Comparison of ENCODE assay signal across 28 mouse cellular contexts in the genomic region with DNA sequence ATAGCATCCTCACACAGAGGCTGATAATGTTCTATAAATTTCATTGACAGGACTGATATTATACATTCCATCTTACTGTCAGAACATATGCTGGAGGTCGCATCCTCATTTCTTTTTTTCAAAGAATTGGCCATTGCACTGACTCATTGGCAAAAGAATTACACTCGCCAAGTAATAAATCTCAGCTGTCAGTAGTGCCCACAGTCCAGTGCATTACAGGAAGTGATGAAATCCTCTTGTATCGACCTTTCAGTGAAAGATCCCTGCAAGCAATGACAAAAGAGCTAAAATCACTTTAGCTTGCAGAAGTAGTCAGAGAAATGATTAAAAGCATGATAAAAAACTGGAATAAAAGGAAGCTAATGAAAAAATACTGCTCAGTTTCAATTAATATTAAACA.
DNase-seq lines count a peak whose midpoint lies in the region; ATAC-seq and TF ChIP-seq lines count a peak whose summit lies in the region.
"Had no signal": no experiment of that assay in that cellular context is flagged by ENCODE, and none has a peak within 500 bp of the region (broad histone marks: within the 10 kb centered on the region; RNA-seq: fewer than 3 reads in every experiment).

No protein-coding gene starts in this region.

- TF ChIP-seq POLR2A in myocyte (IDR thresholded peaks at IDR 0.05; ENCODE audit: insufficient read length, low read depth), result no peak

- H3K9ac ChIP-seq in midbrain, embryonic 11.5 days (ENCODE audit: low read length), result no peak overlapping the region
- H3K9ac ChIP-seq in midbrain, embryonic 14.5 days (replicated peaks; ENCODE audit: low read length), result no peak overlapping the region
- H3K9ac ChIP-seq: heart, embryonic 12.5 days; intestine, embryonic 15.5 days; liver, embryonic 15.5 days; neural tube, embryonic 13.5 days had no signal

- H3K4me1 ChIP-seq in midbrain, embryonic 11.5 days (ENCODE audit: control insufficient read depth, insufficient read depth, low read length), result no peaks in the 10 kb centered on the region
- no peaks in the 10 kb centered on the region for H3K4me1 ChIP-seq in midbrain, embryonic 14.5 days (ENCODE audit: control insufficient read depth, insufficient read depth, low read length)
- H3K4me1 ChIP-seq: forebrain, embryonic 10.5 days; heart, embryonic 12.5 days; hindbrain, embryonic 10.5 days; intestine, embryonic 15.5 days; limb, embryonic 10.5 days; liver, embryonic 15.5 days; neural tube, embryonic 13.5 days had no signal

- peak; percentile 50; the same call in 1 of the 2 replicates for ATAC-seq in midbrain, embryonic 11.5 days (ENCODE audit: low FRiP score)
- ATAC-seq in midbrain, embryonic 14.5 days (ENCODE audit: low FRiP score, low TSS enrichment), result no peak
- ATAC-seq: forebrain, embryonic 16.5 days; intestine, embryonic 15.5 days had no signal

- no peaks in the 10 kb centered on the region for H3K27me3 ChIP-seq in midbrain, embryonic 11.5 days (ENCODE audit: control insufficient read depth, insufficient read depth, low read length)
- H3K27me3 ChIP-seq in midbrain, embryonic 14.5 days (ENCODE audit: control insufficient read depth, insufficient read depth, low read length), result no peaks in the 10 kb centered on the region
- H3K27me3 ChIP-seq in C2C12 (ENCODE audit: control insufficient read depth, insufficient read depth, insufficient read length), result no peaks in the 10 kb centered on the region
- no peaks in the 10 kb centered on the region for H3K27me3 ChIP-seq in myocyte (ENCODE audit: control insufficient read depth, insufficient read depth, insufficient read length)
- H3K27me3 ChIP-seq: heart, embryonic 12.5 days; intestine, embryonic 15.5 days; liver, embryonic 15.5 days; neural tube, embryonic 13.5 days had no signal

- H3K27ac ChIP-seq in midbrain, embryonic 11.5 days (ENCODE audit: low read depth, low read length), result no peak overlapping the region
- H3K27ac ChIP-seq in midbrain, embryonic 14.5 days (replicated peaks; ENCODE audit: low read depth, low read length), result no peak overlapping the region
- H3K27ac ChIP-seq: forebrain, embryonic 10.5 days; hindbrain, embryonic 10.5 days; intestine, embryonic 15.5 days; left cerebral cortex, adult 2 months; limb, embryonic 10.5 days; liver, embryonic 15.5 days; neural tube, embryonic 13.5 days had no signal

- no peaks in the 10 kb centered on the region for H3K79me3 ChIP-seq in C2C12 (ENCODE audit: low read depth)

- no peak overlapping the region for H3K4me2 ChIP-seq in midbrain, embryonic 11.5 days
- H3K4me2 ChIP-seq in midbrain, embryonic 14.5 days (ENCODE audit: low read length), result no peak overlapping the region
- H3K4me2 ChIP-seq in myocyte (ENCODE audit: low read depth), result peak overlapping the region; percentile 4
- H3K4me2 ChIP-seq: heart, embryonic 12.5 days; intestine, embryonic 15.5 days; liver, embryonic 15.5 days; neural tube, embryonic 13.5 days had no signal

- no peaks in the 10 kb centered on the region for H3K9me3 ChIP-seq in midbrain, embryonic 11.5 days (ENCODE audit: control insufficient read depth, low read length)
- H3K9me3 ChIP-seq in midbrain, embryonic 14.5 days (ENCODE audit: control insufficient read depth, low read length), result no peaks in the 10 kb centered on the region
- H3K9me3 ChIP-seq: forebrain, embryonic 10.5 days; heart, embryonic 12.5 days; hindbrain, embryonic 10.5 days; intestine, embryonic 15.5 days; limb, embryonic 10.5 days; liver, embryonic 15.5 days; neural tube, embryonic 13.5 days had no signal

- no peak for TF ChIP-seq CTCF in C2C12 (IDR thresholded peaks at IDR 0.05; ENCODE audit: control insufficient read depth, insufficient read depth, insufficient read length)

- DNase-seq in adrenal gland, adult 8-10 months, result peak; percentile 2
- DNase-seq in adrenal gland, adult 18-20 months (ENCODE audit: low spot score in 2 of 2), result no peak
- DNase-seq in midbrain, embryonic 11.5 days (ENCODE audit: low spot score, missing footprints), result no peak
- DNase-seq in midbrain, embryonic 14.5 days, result no peak
- no peak for DNase-seq in lung, adult 18-20 months
- DNase-seq: B cell, adult 2 months; cerebellum, adult 8-10 months; cerebellum, postnatal 36 days; gastrocnemius, postnatal 14 days; heart, adult 18-20 months; heart, postnatal 10 days; kidney, adult 8-10 months; kidney, postnatal 10 days; liver; lung, postnatal 4 days; thymus, adult 2 months; thymus, postnatal 4 days had no signal

- H3K79me2 ChIP-seq in C2C12 (ENCODE audit: control insufficient read depth, insufficient read depth) (no peaks in the 10 kb centered on the region), myocyte (ENCODE audit: control insufficient read depth, insufficient read depth) (no peaks in the 10 kb centered on the region)

- H3ac ChIP-seq in C2C12 (ENCODE audit: control insufficient read depth, insufficient read length, low read depth), result no peak overlapping the region
- no peak overlapping the region for H3ac ChIP-seq in myocyte (ENCODE audit: control insufficient read depth, insufficient read length)

- H3K36me3 ChIP-seq in midbrain, embryonic 11.5 days (ENCODE audit: control insufficient read depth, insufficient read depth, low read length), result no peaks in the 10 kb centered on the region
- no peaks in the 10 kb centered on the region for H3K36me3 ChIP-seq in midbrain, embryonic 14.5 days (ENCODE audit: control insufficient read depth, insufficient read depth, low read length)
- no peaks in the 10 kb centered on the region for H3K36me3 ChIP-seq in C2C12 (ENCODE audit: control insufficient read depth, insufficient read depth)
- H3K36me3 ChIP-seq in myocyte (ENCODE audit: control insufficient read depth, insufficient read depth), result no peaks in the 10 kb centered on the region
- H3K36me3 ChIP-seq: forebrain, embryonic 10.5 days; heart, embryonic 12.5 days; hindbrain, embryonic 10.5 days; intestine, embryonic 15.5 days; limb, embryonic 10.5 days; liver, embryonic 15.5 days; neural tube, embryonic 13.5 days had no signal

- H3K4me3 ChIP-seq in midbrain, embryonic 11.5 days (ENCODE audit: low read depth, low read length), result no peak overlapping the region
- no peak overlapping the region for H3K4me3 ChIP-seq in midbrain, embryonic 14.5 days (replicated peaks; ENCODE audit: low read depth, low read length)
- H3K4me3 ChIP-seq in C2C12 (ENCODE audit: insufficient read depth, poor library complexity, severe bottlenecking) (no peak overlapping the region), myocyte (no peak overlapping the region)
- H3K4me3 ChIP-seq: forebrain, embryonic 10.5 days; heart, embryonic 12.5 days; hindbrain, embryonic 10.5 days; intestine, embryonic 15.5 days; left cerebral cortex, adult 2 months; limb, embryonic 10.5 days; liver, embryonic 15.5 days; neural tube, embryonic 13.5 days had no signal

- WGBS in midbrain, embryonic 11.5 days, result 80% methylated on average over 3 of the region's 3 CpGs
- 76% methylated on average over 3 of the region's 3 CpGs for WGBS in midbrain, embryonic 14.5 days

TF ChIP-seq in C2C12, 6 proteins besides CTCF, POLR2A, EP300 and RAD21:
- TF ChIP-seq CEBPB (IDR thresholded peaks at IDR 0.05; ENCODE audit: low read depth), result peak; percentile 70
- no peak for TF ChIP-seq MAX (IDR thresholded peaks at IDR 0.05)

TF ChIP-seq in myocyte, 11 proteins besides CTCF, POLR2A, EP300 and RAD21:
- TF ChIP-seq CEBPB (IDR thresholded peaks at IDR 0.05; ENCODE audit: insufficient read depth, poor library complexity, severe bottlenecking), result peak; percentile 75; the same call in 1 of the 2 replicates
- TF ChIP-seq MYOG (IDR thresholded peaks at IDR 0.05; ENCODE audit: control insufficient read depth in 1 of 3, insufficient read depth in 1 of 3, insufficient read length in 2 of 3, low read depth in 2 of 3), result no peak
